Mouse (Mus musculus): ENCODE data around the gene Gm28048.

- TF ChIP-seq CTCF (IDR thresholded peaks at IDR 0.05; ENCODE audit: borderline replicate concordance, insufficient read depth, low read depth, low read length) (no peak), POLR2A (IDR thresholded peaks at IDR 0.05; ENCODE audit: borderline replicate concordance, insufficient read depth, low read length) (no peak)
These were observed 81.8 kb downstream of the Gm28048 start for GRCm38 (mm10) chr11:22900041-22900440.

All from cerebellum, adult 2 months (tissue).